Mouse (Mus musculus) myocyte (in vitro differentiated cells): ENCODE data around the gene Slc30a1. TPM values are rescaled to one million over a fixed set of nuclear protein-coding genes. Genes with fewer than 3 reads are reported as not detected.

ENCODE experiments used
- H3K27me3 ChIP-seq: one replicate; pipeline ENCODE4 v1.6.1; 2011; ENCODE audit not compliant: control insufficient read depth, insufficient read depth, insufficient read length
- H3K36me3 ChIP-seq: one replicate; pipeline ENCODE4 v1.6.1; 2011; ENCODE audit not compliant: control insufficient read depth, insufficient read depth
- H3K4me2 ChIP-seq: one replicate; pipeline ENCODE4 v1.6.1; 2011; ENCODE audit warnings: low read depth, control low read depth
- H3K4me3 ChIP-seq: one replicate; pipeline ENCODE4 v1.5.1; 2011; ENCODE audit warnings: mild to moderate bottlenecking, control low read depth, moderate library complexity
- H3K79me2 ChIP-seq: one replicate; pipeline ENCODE4 v1.6.1; 2011; ENCODE audit not compliant: control insufficient read depth, insufficient read depth
- H3ac ChIP-seq: one replicate; pipeline ENCODE4 v1.6.1; 2011; ENCODE audit not compliant: control insufficient read depth, insufficient read length
- CEBPB ChIP-seq: IDR thresholded peaks from 2 replicates; pipeline ENCODE4 v1.6.1; 2011; ENCODE audit warnings: mild to moderate bottlenecking, moderate library complexity; ENCODE audit not compliant: poor library complexity, insufficient read depth, severe bottlenecking
- E2F4 ChIP-seq: IDR thresholded peaks from one replicate; pipeline ENCODE4 v1.6.1; 2011; ENCODE audit warnings: mild to moderate bottlenecking, control low read depth, moderate library complexity; ENCODE audit not compliant: insufficient read depth
- MAX ChIP-seq: IDR thresholded peaks from one replicate; pipeline ENCODE4 v1.6.1; 2011; ENCODE audit warnings: low read depth, mild to moderate bottlenecking, control low read depth
- MYOD1 ChIP-seq, 3 experiments: IDR thresholded peaks; one replicate each; pipeline ENCODE4 v1.6.1; 2011; ENCODE audit warnings: control low read depth in 2 of 3, low read depth in 2 of 3, mild to moderate bottlenecking in 2 of 3, moderate library complexity in 1 of 3; ENCODE audit not compliant: insufficient read length in 2 of 3, control insufficient read depth in 1 of 3
- MYOG ChIP-seq, 3 experiments: IDR thresholded peaks; one replicate each; pipeline ENCODE4 v1.6.1; 2011; ENCODE audit warnings: control low read depth in 2 of 3, low read depth in 2 of 3, mild to moderate bottlenecking in 2 of 3; ENCODE audit not compliant: insufficient read length in 2 of 3, control insufficient read depth in 1 of 3, insufficient read depth in 1 of 3
- POLR2A ChIP-seq: IDR thresholded peaks from one replicate; pipeline ENCODE4 v1.6.1; 2011; ENCODE audit warnings: low read depth, mild to moderate bottlenecking, control low read depth, moderate library complexity; ENCODE audit not compliant: insufficient read length
- POLR2AphosphoS2 ChIP-seq: IDR thresholded peaks from one replicate; pipeline ENCODE4 v1.6.1; 2011; ENCODE audit warnings: low read depth, control low read depth; ENCODE audit not compliant: insufficient read length
- REST ChIP-seq: IDR thresholded peaks from one replicate; pipeline ENCODE4 v1.6.1; 2011; ENCODE audit warnings: mild to moderate bottlenecking, control low read depth, moderate library complexity; ENCODE audit not compliant: insufficient read depth, insufficient read length
- SRF ChIP-seq: IDR thresholded peaks from one replicate; pipeline ENCODE4 v1.6.1; 2011; ENCODE audit warnings: low read depth; ENCODE audit not compliant: control insufficient read depth, insufficient read length
- TCF12 ChIP-seq: IDR thresholded peaks from one replicate; pipeline ENCODE4 v1.6.1; 2011; ENCODE audit warnings: mild to moderate bottlenecking, control low read depth; ENCODE audit not compliant: poor library complexity, insufficient read depth, severe bottlenecking
- TCF3 ChIP-seq: IDR thresholded peaks from one replicate; pipeline ENCODE4 v1.6.1; 2011; ENCODE audit warnings: low read depth, control low read depth; ENCODE audit not compliant: insufficient read length
- USF1 ChIP-seq: IDR thresholded peaks from one replicate; pipeline ENCODE4 v1.6.1; 2011; ENCODE audit warnings: low read depth, mild to moderate bottlenecking, control low read depth, moderate library complexity
- polyA plus RNA-seq: library from polyadenylated mRNA; unstranded; fragments of >200 nt; fragmentation: generic; extraction: Trizol; gene quantifications from one replicate; pipeline ENCODE4 v1.2.1, GENCODE M21; 2012; ENCODE audit warnings: missing spikeins

Slc30a1 gene
- polyA plus RNA-seq, 1 experiment, result 3.9 TPM

GRCm38 (mm10) chr1:191894857-191895256, 11.7 kb upstream of the Slc30a1 start:
- H3K36me3 ChIP-seq, result no peaks in the 10 kb centered on the region
- TF ChIP-seq TCF3 (no peak), MYOD1 (IDR thresholded peaks at IDR 0.05; ENCODE audit: control insufficient read depth in 1 of 3, insufficient read length in 2 of 3, low read depth in 2 of 3) (no peak), E2F4 (no peak), MYOG (IDR thresholded peaks at IDR 0.05; ENCODE audit: control insufficient read depth in 1 of 3, insufficient read depth in 1 of 3, insufficient read length in 2 of 3, low read depth in 2 of 3) (no peak), CEBPB (no peak), POLR2A (no peak), POLR2AphosphoS2 (no peak), MAX (no peak), SRF (no peak), REST (no peak), TCF12 (no peak), USF1 (no peak)
- no peaks in the 10 kb centered on the region for H3K27me3 ChIP-seq
- peak overlapping the region; percentile 16 for H3K4me3 ChIP-seq
- H3ac ChIP-seq, result no peak overlapping the region
- peak overlapping the region; percentile 72 for H3K4me2 ChIP-seq
- H3K79me2 ChIP-seq, result no peaks in the 10 kb centered on the region

- Histone ChIP-seq H3K79me2 (no peaks in the 10 kb centered on the region), H3ac (no peak overlapping the region), H3K27me3 (no peaks in the 10 kb centered on the region), H3K4me3 (no peak overlapping the region), H3K36me3 (no peaks in the 10 kb centered on the region), H3K4me2 (no peak overlapping the region)
- no peak for TF ChIP-seq MAX
- TF ChIP-seq MYOD1 (IDR thresholded peaks at IDR 0.05; ENCODE audit: control insufficient read depth in 1 of 3, insufficient read length in 2 of 3, low read depth in 2 of 3), result peak in 2 of 3 experiments; percentile 62 to 73
- peak in 2 of 3 experiments; percentile 38 to 57 for TF ChIP-seq MYOG (IDR thresholded peaks at IDR 0.05; ENCODE audit: control insufficient read depth in 1 of 3, insufficient read depth in 1 of 3, insufficient read length in 2 of 3, low read depth in 2 of 3)
Measured at GRCm38 (mm10) chr1:191896806-191897552, 9.6 kb upstream of the Slc30a1 start.

DNA sequence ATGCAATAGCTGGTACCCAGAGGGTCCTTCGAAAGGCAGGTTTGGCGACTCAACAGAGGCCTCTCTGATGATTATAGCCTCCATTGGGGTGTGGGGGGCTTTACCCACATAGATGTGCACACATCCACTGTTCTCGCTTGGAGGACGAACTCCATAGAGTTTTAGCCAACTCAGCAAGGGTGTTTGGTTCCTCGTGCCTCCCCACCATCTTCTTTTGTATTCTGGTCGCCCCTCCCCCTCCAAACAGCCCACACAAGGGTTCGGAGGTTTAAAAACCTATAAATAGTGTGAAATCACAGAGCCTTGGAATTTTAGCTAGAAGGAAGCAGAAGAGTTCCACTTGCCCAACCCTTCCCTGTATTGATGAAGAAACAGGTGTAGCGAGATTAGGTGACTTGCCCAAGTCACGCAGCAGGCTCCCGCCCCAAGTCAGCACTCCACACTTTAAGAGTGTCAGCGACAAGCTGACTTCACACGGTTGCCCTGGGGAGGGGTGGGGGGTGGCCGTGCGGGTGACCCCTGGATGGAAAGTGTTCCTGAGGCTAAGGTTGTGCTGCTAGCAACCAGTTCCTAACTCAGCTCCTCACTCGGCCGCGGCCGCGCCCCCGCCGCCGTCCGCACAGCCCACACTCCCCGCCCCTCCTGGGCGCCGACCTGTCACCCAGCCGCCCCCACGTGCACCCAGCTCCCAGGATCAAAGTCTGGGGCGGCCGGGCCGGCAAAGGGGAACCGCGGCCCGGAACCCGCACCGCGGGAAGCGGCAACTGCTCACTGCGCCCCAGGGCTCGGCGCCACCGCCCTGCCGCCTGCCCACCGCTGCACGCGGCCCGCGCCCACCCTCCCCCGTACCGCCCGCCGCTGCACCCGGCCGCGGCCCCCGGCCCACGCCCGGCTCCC, 682 bp upstream of the Slc30a1 start:
- Histone ChIP-seq H3K79me2 (peaks cover 12% of the 10 kb centered on the region), H3K4me2 (peak overlapping the region; percentile 55), H3K36me3 (peaks cover 5% of the 10 kb centered on the region), H3ac (peak overlapping the region; percentile 76), H3K27me3 (no peaks in the 10 kb centered on the region), H3K4me3 (peak overlapping the region; percentile 55)
- no peak for TF ChIP-seq TCF3
- peak; percentile 46 for TF ChIP-seq POLR2AphosphoS2
- TF ChIP-seq POLR2A, result peak; percentile 61

- peak overlapping the region; percentile 55 for H3K4me3 ChIP-seq
- H3K27me3 ChIP-seq, result no peaks in the 10 kb centered on the region
- peak overlapping the region; percentile 80 for H3K4me2 ChIP-seq
- H3ac ChIP-seq, result peak overlapping the region; percentile 76
- H3K36me3 ChIP-seq, result peaks cover 5% of the 10 kb centered on the region
- peaks cover 17% of the 10 kb centered on the region for H3K79me2 ChIP-seq
- TF ChIP-seq MYOD1 (IDR thresholded peaks at IDR 0.05; ENCODE audit: control insufficient read depth in 1 of 3, insufficient read length in 2 of 3, low read depth in 2 of 3) (peak in 1 of 3 experiments; percentile 64), POLR2AphosphoS2 (peak; percentile 22), MYOG (IDR thresholded peaks at IDR 0.05; ENCODE audit: control insufficient read depth in 1 of 3, insufficient read depth in 1 of 3, insufficient read length in 2 of 3, low read depth in 2 of 3) (peak in 1 of 3 experiments; percentile 61), POLR2A (peak; percentile 42), CEBPB (no peak), TCF3 (no peak), SRF (no peak)
Measured at GRCm38 (mm10) chr1:191907431-191907810, 854 bp downstream of the Slc30a1 start.

- peaks cover 5% of the 10 kb centered on the region for H3K36me3 ChIP-seq
- H3K79me2 ChIP-seq, result peaks cover 17% of the 10 kb centered on the region
- TF ChIP-seq TCF12 (no peak), MYOD1 (IDR thresholded peaks at IDR 0.05; ENCODE audit: control insufficient read depth in 1 of 3, insufficient read length in 2 of 3, low read depth in 2 of 3) (no peak), MAX (no peak), REST (no peak), USF1 (no peak), E2F4 (no peak), POLR2A (no peak), CEBPB (no peak), MYOG (IDR thresholded peaks at IDR 0.05; ENCODE audit: control insufficient read depth in 1 of 3, insufficient read depth in 1 of 3, insufficient read length in 2 of 3, low read depth in 2 of 3) (no peak), TCF3 (no peak), POLR2AphosphoS2 (no peak), SRF (no peak)
- no peak overlapping the region for H3K4me3 ChIP-seq
- no peak overlapping the region for H3ac ChIP-seq
- H3K4me2 ChIP-seq, result peak overlapping the region; percentile 80
- no peaks in the 10 kb centered on the region for H3K27me3 ChIP-seq
Measured at GRCm38 (mm10) chr1:191908906-191909305, 2.3 kb downstream of the Slc30a1 start.
